Mouse (Mus musculus): ENCODE measurements at regions not wholly inside any gene's neighbourhood (a gene's known extent, or its start where the extent isn't known, plus 50 kb on each side); places are given as distances from the start of the nearest gene placed in this dataset.

GRCm38 (mm10) chr2:178844561-178844960 lies 414.2 kb downstream of the Cdh26 start:
- H3K9me3 ChIP-seq, result no peaks in the 10 kb centered on the region
- no peaks in the 10 kb centered on the region for H3K27me3 ChIP-seq
- no peaks in the 10 kb centered on the region; the same call in 1 of the 2 replicates for H3K4me1 ChIP-seq
- H3K9ac ChIP-seq, result no peak overlapping the region
- 80% methylated on average over 4 of the region's 4 CpGs for WGBS
- H3K4me2 ChIP-seq, result no peak overlapping the region
- H3K4me3 ChIP-seq, result no peak overlapping the region
- no peaks in the 10 kb centered on the region for H3K36me3 ChIP-seq
- no peak overlapping the region for H3K27ac ChIP-seq
- ATAC-seq (ENCODE audit: borderline replicate concordance, extremely low read depth, low FRiP score, low TSS enrichment), result no peak

- H3K9ac ChIP-seq, result no peak overlapping the region
- ATAC-seq (ENCODE audit: borderline replicate concordance, extremely low read depth, low FRiP score, low TSS enrichment), result no peak
Observed at GRCm38 (mm10) chr2:178850320-178850719, 420.0 kb downstream of the Cdh26 start.

DNA sequence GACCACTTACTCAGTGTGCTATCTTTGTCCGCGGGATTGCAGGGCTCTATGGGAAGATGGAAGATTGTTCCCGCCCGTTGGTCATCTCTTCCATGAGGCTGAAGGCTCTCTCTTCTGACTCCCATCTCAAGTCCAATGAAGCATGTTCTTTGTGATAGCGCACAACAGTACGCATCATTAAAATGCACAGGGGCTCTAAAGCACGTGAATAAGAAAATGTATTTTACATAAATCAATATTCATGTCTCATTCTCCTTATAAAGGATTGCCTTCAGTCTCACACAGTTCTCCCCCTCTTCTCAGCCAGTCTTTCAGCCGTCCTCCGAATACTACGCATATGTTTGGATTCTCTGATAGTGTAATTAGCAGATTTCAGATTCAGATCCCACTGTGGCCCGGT lies 420.4 kb downstream of the Cdh26 start:
- H3K4me2 ChIP-seq, result no peak overlapping the region
- no peaks in the 10 kb centered on the region for H3K36me3 ChIP-seq
- no peak overlapping the region for H3K4me3 ChIP-seq
- H3K27me3 ChIP-seq, result no peaks in the 10 kb centered on the region
- no peak overlapping the region for H3K27ac ChIP-seq
- WGBS, result 84% methylated on average over 11 of the region's 11 CpGs
- H3K4me1 ChIP-seq, result no peaks in the 10 kb centered on the region
- ATAC-seq (ENCODE audit: borderline replicate concordance, extremely low read depth, low FRiP score, low TSS enrichment), result no peak
- no peaks in the 10 kb centered on the region for H3K9me3 ChIP-seq
- no peak overlapping the region for H3K9ac ChIP-seq

More at GRCm38 (mm10) chr2:178850320-178850719, 420.0 kb downstream of the Cdh26 start:
- WGBS, result 74% methylated on average over 10 of the region's 10 CpGs
- Histone ChIP-seq H3K27me3 (no peaks in the 10 kb centered on the region), H3K27ac (no peak overlapping the region), H3K4me2 (no peak overlapping the region), H3K36me3 (no peaks in the 10 kb centered on the region), H3K4me1 (no peaks in the 10 kb centered on the region), H3K4me3 (no peak overlapping the region), H3K9me3 (no peaks in the 10 kb centered on the region)

GRCm38 (mm10) chr2:178854012-178854411 lies 423.7 kb downstream of the Cdh26 start:
- Histone ChIP-seq H3K36me3 (no peaks in the 10 kb centered on the region), H3K4me2 (no peak overlapping the region), H3K9ac (no peak overlapping the region), H3K4me1 (no peaks in the 10 kb centered on the region), H3K9me3 (no peaks in the 10 kb centered on the region), H3K4me3 (no peak overlapping the region), H3K27me3 (no peaks in the 10 kb centered on the region), H3K27ac (no peak overlapping the region)
- 62% methylated on average over 1 of the region's 1 CpGs for WGBS
- no peak for ATAC-seq (ENCODE audit: borderline replicate concordance, extremely low read depth, low FRiP score, low TSS enrichment)

DNA sequence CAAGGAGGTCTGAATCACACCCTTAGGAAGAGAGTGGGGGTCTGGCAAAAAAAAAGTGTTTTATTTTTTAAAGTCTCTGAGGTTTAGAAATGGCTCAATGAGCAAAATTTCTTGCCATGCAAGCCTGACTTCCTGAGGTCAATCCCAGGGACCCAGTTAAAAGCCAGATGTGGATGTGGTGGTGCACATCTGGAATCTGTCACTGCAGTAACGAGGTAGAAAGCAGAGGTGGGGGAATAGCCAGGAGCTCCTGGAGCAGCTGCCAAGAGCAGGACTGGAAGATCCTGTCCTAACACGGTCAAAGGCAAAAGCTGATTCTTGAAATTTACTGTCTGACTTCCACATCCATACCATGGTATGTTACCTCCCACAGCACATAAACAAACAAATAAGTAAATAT lies 424.4 kb downstream of the Cdh26 start:
- Histone ChIP-seq H3K4me2 (no peak overlapping the region), H3K4me1 (no peaks in the 10 kb centered on the region), H3K9ac (no peak overlapping the region), H3K4me3 (no peak overlapping the region), H3K9me3 (no peaks in the 10 kb centered on the region), H3K36me3 (no peaks in the 10 kb centered on the region), H3K27me3 (no peaks in the 10 kb centered on the region), H3K27ac (no peak overlapping the region)
- 40% methylated on average over 2 of the region's 2 CpGs for WGBS
- ATAC-seq (ENCODE audit: borderline replicate concordance, extremely low read depth, low FRiP score, low TSS enrichment), result no peak

GRCm38 (mm10) chr2:178862620-178863019 lies 432.3 kb downstream of the Cdh26 start:
- H3K4me1 ChIP-seq, result no peaks in the 10 kb centered on the region
- no peaks in the 10 kb centered on the region for H3K27me3 ChIP-seq
- no peak overlapping the region for H3K4me2 ChIP-seq
- no peaks in the 10 kb centered on the region for H3K36me3 ChIP-seq
- H3K9ac ChIP-seq, result no peak overlapping the region
- no peak overlapping the region for H3K4me3 ChIP-seq
- ATAC-seq (ENCODE audit: borderline replicate concordance, extremely low read depth, low FRiP score, low TSS enrichment), result no peak
- H3K27ac ChIP-seq, result no peak overlapping the region
- H3K9me3 ChIP-seq, result no peaks in the 10 kb centered on the region

DNA sequence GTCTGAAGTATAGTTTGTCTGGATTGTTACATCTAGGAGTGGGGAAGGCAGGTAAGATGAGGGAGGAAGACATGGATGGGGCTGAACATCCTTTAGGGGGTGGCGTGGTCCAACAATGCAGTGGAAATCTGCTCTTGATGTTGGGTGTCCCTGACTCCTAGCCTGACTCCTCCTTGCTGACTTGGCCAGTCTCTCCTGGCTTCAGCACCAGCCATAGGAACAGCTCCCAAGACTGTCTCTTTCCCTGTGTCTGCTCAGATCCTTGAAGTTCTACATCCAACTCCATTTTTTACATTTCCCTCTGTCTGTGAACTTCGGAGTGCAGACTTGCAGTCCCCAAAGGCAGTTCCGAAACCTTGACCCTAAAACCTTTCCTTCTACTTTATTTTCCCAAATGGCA lies 436.8 kb downstream of the Cdh26 start:
- no peak overlapping the region for H3K4me2 ChIP-seq
- no peak overlapping the region for H3K4me3 ChIP-seq
- ATAC-seq (ENCODE audit: borderline replicate concordance, extremely low read depth, low FRiP score, low TSS enrichment), result no peak
- H3K9me3 ChIP-seq, result no peaks in the 10 kb centered on the region
- WGBS, result 57% methylated on average over 3 of the region's 3 CpGs
- H3K36me3 ChIP-seq, result no peaks in the 10 kb centered on the region
- H3K9ac ChIP-seq, result no peak overlapping the region
- H3K27me3 ChIP-seq, result no peaks in the 10 kb centered on the region
- no peaks in the 10 kb centered on the region for H3K4me1 ChIP-seq
- H3K27ac ChIP-seq, result no peak overlapping the region

- H3K4me3 ChIP-seq, result no peak overlapping the region
- H3K4me1 ChIP-seq, result no peaks in the 10 kb centered on the region
- no peak for ATAC-seq (ENCODE audit: borderline replicate concordance, extremely low read depth, low FRiP score, low TSS enrichment)
- H3K27ac ChIP-seq, result no peak overlapping the region
- H3K4me2 ChIP-seq, result no peak overlapping the region
- no peaks in the 10 kb centered on the region for H3K27me3 ChIP-seq
- H3K9ac ChIP-seq, result no peak overlapping the region
- no peaks in the 10 kb centered on the region for H3K36me3 ChIP-seq
- H3K9me3 ChIP-seq, result no peaks in the 10 kb centered on the region
- 83% methylated on average over 3 of the region's 3 CpGs for WGBS
Observed at GRCm38 (mm10) chr2:178869160-178869559, 438.8 kb downstream of the Cdh26 start.

GRCm38 (mm10) chr2:178878436-178878835 lies 448.1 kb downstream of the Cdh26 start:
- Histone ChIP-seq H3K4me1 (no peaks in the 10 kb centered on the region), H3K36me3 (no peaks in the 10 kb centered on the region), H3K9ac (no peak overlapping the region), H3K27ac (no peak overlapping the region), H3K27me3 (no peaks in the 10 kb centered on the region), H3K4me2 (no peak overlapping the region), H3K4me3 (no peak overlapping the region), H3K9me3 (no peaks in the 10 kb centered on the region)
- 88% methylated on average over 12 of the region's 12 CpGs for WGBS
- ATAC-seq (ENCODE audit: borderline replicate concordance, extremely low read depth, low FRiP score, low TSS enrichment), result no peak

DNA sequence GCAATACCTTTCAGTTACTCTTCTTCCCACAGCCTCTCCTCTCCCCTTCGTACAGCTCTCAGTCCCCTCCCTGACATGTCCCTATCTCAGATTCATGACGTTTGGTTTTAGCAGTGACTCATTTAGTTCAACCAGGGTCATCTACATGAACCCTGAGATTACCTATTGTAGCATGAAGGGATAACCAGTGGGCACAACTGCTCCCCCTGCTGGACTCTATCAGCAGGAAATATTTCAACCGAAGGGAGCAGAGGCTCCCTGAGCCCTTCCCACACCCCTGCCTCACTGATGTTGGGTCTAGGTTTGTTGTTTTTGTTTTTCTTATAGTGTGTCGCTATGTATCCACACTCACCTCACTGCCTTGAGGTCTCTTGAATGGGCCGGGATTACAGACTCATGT lies 455.4 kb downstream of the Cdh26 start:
- WGBS, result 50% methylated on average over 5 of the region's 5 CpGs
- H3K27me3 ChIP-seq, result no peaks in the 10 kb centered on the region
- H3K9me3 ChIP-seq, result no peaks in the 10 kb centered on the region

DNA sequence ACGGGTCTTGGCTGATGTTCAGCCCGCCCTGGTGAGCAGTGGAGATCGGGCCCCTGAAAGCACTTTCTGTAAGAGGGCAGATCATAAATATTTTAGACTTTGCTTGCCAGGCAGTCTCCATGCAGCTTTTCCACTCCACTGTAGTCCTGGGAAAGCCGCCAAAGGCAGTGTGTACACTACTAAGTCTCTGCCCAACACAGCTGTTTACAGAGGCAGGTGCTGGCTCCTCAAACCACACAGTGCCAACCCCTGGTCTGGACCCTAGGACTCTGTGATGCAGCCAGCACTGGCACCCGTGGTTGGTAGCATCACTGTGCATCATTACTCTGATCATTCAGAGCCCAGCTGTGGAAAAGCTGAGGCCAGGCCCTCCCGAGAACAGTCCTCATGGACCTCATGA lies 458.4 kb downstream of the Cdh26 start:
- WGBS, result 63% methylated on average over 6 of the region's 6 CpGs
- H3K27me3 ChIP-seq, result no peaks in the 10 kb centered on the region
- no peaks in the 10 kb centered on the region for H3K4me1 ChIP-seq
- no peak overlapping the region for H3K27ac ChIP-seq
- no peak overlapping the region for H3K9ac ChIP-seq
- no peaks in the 10 kb centered on the region for H3K36me3 ChIP-seq
- H3K4me2 ChIP-seq, result no peak overlapping the region
- peak; percentile 42; the same call in 1 of the 2 replicates for ATAC-seq (ENCODE audit: borderline replicate concordance, extremely low read depth, low FRiP score, low TSS enrichment)
- H3K4me3 ChIP-seq, result no peak overlapping the region
- no peaks in the 10 kb centered on the region for H3K9me3 ChIP-seq

More for the DNA sequence above, 455.4 kb downstream of the Cdh26 start:
- ATAC-seq (ENCODE audit: borderline replicate concordance, extremely low read depth, low FRiP score, low TSS enrichment), result no peak
- no peak overlapping the region for H3K4me3 ChIP-seq
- H3K4me2 ChIP-seq, result no peak overlapping the region
- no peak overlapping the region for H3K9ac ChIP-seq
- no peaks in the 10 kb centered on the region for H3K36me3 ChIP-seq
- H3K27ac ChIP-seq, result no peak overlapping the region
- no peaks in the 10 kb centered on the region for H3K4me1 ChIP-seq

GRCm38 (mm10) chr2:178902397-178902796 lies 472.1 kb downstream of the Cdh26 start:
- no peak for ATAC-seq (ENCODE audit: borderline replicate concordance, extremely low read depth, low FRiP score, low TSS enrichment)
- WGBS, result 28% methylated on average over 5 of the region's 5 CpGs
- H3K4me1 ChIP-seq, result no peaks in the 10 kb centered on the region
- H3K27ac ChIP-seq, result no peak overlapping the region
- H3K4me3 ChIP-seq, result no peak overlapping the region
- H3K27me3 ChIP-seq, result no peaks in the 10 kb centered on the region
- no peaks in the 10 kb centered on the region for H3K36me3 ChIP-seq
- no peaks in the 10 kb centered on the region for H3K9me3 ChIP-seq
- H3K4me2 ChIP-seq, result no peak overlapping the region
- H3K9ac ChIP-seq, result no peak overlapping the region

- Histone ChIP-seq H3K27me3 (no peaks in the 10 kb centered on the region), H3K4me2 (no peak overlapping the region), H3K4me1 (no peaks in the 10 kb centered on the region), H3K36me3 (no peaks in the 10 kb centered on the region), H3K9ac (no peak overlapping the region), H3K27ac (no peak overlapping the region), H3K9me3 (no peaks in the 10 kb centered on the region), H3K4me3 (no peak overlapping the region)
- 67% methylated on average over 7 of the region's 7 CpGs for WGBS
- ATAC-seq (ENCODE audit: borderline replicate concordance, extremely low read depth, low FRiP score, low TSS enrichment), result no peak
Observed at GRCm38 (mm10) chr2:178909325-178909724, 479.0 kb downstream of the Cdh26 start.

Data from lung, embryonic 15.5 days (tissue).